Mouse (Mus musculus) embryonic facial prominence, embryonic 15.5 days (tissue): ENCODE measurements around the gene Olfr1080. TPM values are rescaled to one million over a fixed set of nuclear protein-coding genes. Genes with fewer than 3 reads are reported as not detected.
"Not testable (repeated sequence)": the region's sequence is repeated elsewhere in the genome, so short reads cannot be mapped to it uniquely, and the experiment has no call there.

Experiments
- ATAC-seq: fragments of 200-750 bp; cut with Nextera tagmentation; 2 replicates; pipeline ENCODE4 v1.8.0; 2017; ENCODE audit warnings: low read depth, moderate TSS enrichment; ENCODE audit not compliant: insufficient number of reproducible peaks, low FRiP score, low TSS enrichment
- H3K27ac ChIP-seq: fragments of 300-500 bp; sonication (generic); replicated peaks from 2 replicates; pipeline ENCODE4 v1.5.1; 2015; ENCODE audit warnings: mild to moderate bottlenecking, inconsistent platforms
- H3K27me3 ChIP-seq: fragments of 300-500 bp; sonication (generic); 2 replicates; pipeline ENCODE4 v1.6.1; 2015; ENCODE audit warnings: inconsistent platforms
- H3K36me3 ChIP-seq: fragments of 300-500 bp; sonication (generic); 2 replicates; pipeline ENCODE4 v1.6.1; 2015; ENCODE audit warnings: mild to moderate bottlenecking, inconsistent platforms
- H3K4me1 ChIP-seq: fragments of 300-500 bp; sonication (generic); 2 replicates; pipeline ENCODE4 v1.6.1; 2015; ENCODE audit warnings: inconsistent platforms
- H3K4me2 ChIP-seq: fragments of 300-500 bp; sonication (generic); replicated peaks from 2 replicates; pipeline ENCODE4 v1.6.1; 2015; ENCODE audit warnings: mild to moderate bottlenecking, inconsistent platforms
- H3K4me3 ChIP-seq: fragments of 300-500 bp; sonication (generic); replicated peaks from 2 replicates; pipeline ENCODE4 v1.5.1; 2015; ENCODE audit warnings: mild to moderate bottlenecking, inconsistent platforms
- H3K9ac ChIP-seq: fragments of 300-500 bp; sonication (generic); 2 replicates; pipeline ENCODE4 v1.6.1; 2015; ENCODE audit warnings: inconsistent platforms
- H3K9me3 ChIP-seq: fragments of 300-500 bp; sonication (generic); replicated peaks from 2 replicates; pipeline ENCODE4 v1.6.1; 2016; ENCODE audit warnings: inconsistent platforms
- WGBS: fragments of 180-500 bp; shearing (Covaris S2); methylation state at CpG from one replicate; pipeline ENCODE4 v1.1.7; 2015; 5-methylcytosine and 5-hydroxymethylcytosine counted together
- polyA plus RNA-seq: library from polyadenylated mRNA; unstranded; fragments of >200 nt; fragmentation: Nextera tagmentation; extraction: Ambion mirVana; gene quantifications from 2 replicates; pipeline ENCODE4 v1.2.1, GENCODE M21; 2015

The Olfr1080 gene
- not detected in 2 replicates for polyA plus RNA-seq

DNA sequence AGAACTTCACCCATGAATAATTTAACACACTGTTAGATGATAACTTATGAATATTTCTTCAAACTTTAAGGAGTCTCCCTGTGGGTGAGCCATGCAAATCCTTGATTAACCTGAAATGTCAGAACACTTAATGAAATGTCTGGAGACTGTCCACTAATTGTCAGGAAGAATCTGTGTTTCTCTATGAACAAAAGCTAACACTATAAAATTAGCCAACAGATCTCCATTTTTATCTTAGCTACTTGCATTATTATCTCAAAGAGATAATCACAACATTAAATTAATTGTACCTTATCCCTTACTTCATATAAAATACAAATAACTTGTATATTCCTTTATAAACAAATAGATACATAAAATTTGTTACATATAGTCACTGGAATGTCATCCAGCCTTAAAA lies at the start of gene Olfr1080:
TSS of gene Olfr1080 (minus strand) at position 101 of the 400 bp plus-strand sequence.
- H3K36me3 ChIP-seq, H3K9me3 ChIP-seq, H3K27ac ChIP-seq, H3K27me3 ChIP-seq, H3K4me1 ChIP-seq, ATAC-seq, H3K9ac ChIP-seq, H3K4me2 ChIP-seq, H3K4me3 ChIP-seq: not testable (repeated sequence)

DNA sequence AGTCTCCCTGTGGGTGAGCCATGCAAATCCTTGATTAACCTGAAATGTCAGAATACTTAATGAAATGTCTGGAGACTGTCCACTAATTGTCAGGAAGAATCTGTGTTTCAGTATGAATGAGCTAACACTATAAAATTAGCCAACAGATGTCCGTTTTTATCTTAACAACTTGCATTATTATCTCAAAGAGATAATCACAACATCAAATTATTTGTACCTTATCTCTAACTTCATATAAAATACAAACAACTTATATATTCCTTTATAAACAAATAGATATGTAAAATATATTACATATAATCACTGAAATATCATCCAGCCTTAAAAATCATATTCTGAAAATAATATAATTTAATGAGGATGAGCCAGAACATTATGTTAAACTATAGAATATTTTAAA lies 40.8 kb upstream of the Olfr1080 start, which contains the start of gene Olfr1082:
TSS of gene Olfr1082 (minus strand) at position 101 of the 400 bp plus-strand sequence.
- H3K9me3 ChIP-seq, H3K9ac ChIP-seq, ATAC-seq, H3K27me3 ChIP-seq, H3K4me1 ChIP-seq, H3K27ac ChIP-seq, H3K36me3 ChIP-seq, H3K4me2 ChIP-seq, H3K4me3 ChIP-seq: not testable (repeated sequence)
- 52% methylated on average over 1 of the region's 1 CpGs for WGBS

DNA sequence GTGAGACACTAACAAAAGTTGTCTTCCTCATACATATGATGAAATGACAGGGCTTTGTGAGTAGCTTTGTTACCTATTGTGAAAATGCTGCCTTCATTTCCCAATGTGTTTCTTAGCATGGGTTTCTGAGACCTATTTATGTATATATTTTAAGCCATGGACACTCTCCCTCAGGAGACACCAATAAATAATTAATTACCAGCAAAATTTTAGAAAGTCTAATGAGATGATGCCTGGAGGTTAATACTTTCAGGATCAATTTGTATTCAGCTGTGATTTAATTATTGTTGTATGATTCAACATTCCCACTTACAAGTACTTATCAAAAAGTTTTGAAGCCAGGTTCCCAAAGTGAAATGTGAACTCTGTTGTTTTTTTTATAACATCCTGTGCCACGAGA lies 15.7 kb downstream of the Olfr1080 start, which contains the start of gene Olfr1079:
TSS of gene Olfr1079 (minus strand) at position 101 of the 400 bp plus-strand sequence.
- H3K36me3 ChIP-seq, result no peaks in the 10 kb centered on the region
- ATAC-seq, result no peak
- no peak within 1 kb of the TSS for H3K27ac ChIP-seq
- no peak within 1 kb of the TSS for H3K9ac ChIP-seq
- 64% methylated on average over 1 of the region's 1 CpGs for WGBS
- no peak within 1 kb of the TSS for H3K4me3 ChIP-seq
- H3K9me3 ChIP-seq, result no peaks in the 10 kb centered on the region
- no peak within 1 kb of the TSS for H3K4me2 ChIP-seq
- H3K4me1 ChIP-seq, result no peaks in the 10 kb centered on the region
- H3K27me3 ChIP-seq, result no peaks in the 10 kb centered on the region

DNA sequence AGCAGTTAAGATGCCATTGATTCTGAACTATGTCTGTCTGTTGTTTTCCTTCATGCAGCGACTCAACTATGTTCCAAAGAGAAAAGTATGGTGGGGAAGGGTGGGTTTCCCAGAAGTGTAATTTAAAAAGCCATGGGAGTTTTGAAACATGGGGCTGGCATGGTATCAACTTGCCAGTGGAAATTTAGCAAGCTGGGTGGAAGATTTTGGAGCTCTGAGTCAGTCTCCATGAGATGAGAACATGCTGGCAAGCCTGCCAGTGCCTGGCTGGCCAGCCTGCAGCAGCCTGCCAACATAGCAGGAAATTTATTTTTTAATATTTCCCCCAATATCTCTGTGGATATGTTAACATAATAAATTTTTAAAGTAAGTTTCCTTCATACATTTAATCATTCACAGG lies 27.0 kb downstream of the Olfr1080 start:
- Histone ChIP-seq H3K9me3 (no peaks in the 10 kb centered on the region), H3K4me1 (no peaks in the 10 kb centered on the region), H3K36me3 (no peaks in the 10 kb centered on the region), H3K9ac (no peak overlapping the region), H3K27ac (no peak overlapping the region), H3K4me3 (no peak overlapping the region), H3K27me3 (no peaks in the 10 kb centered on the region), H3K4me2 (no peak overlapping the region)
- no peak for ATAC-seq
- WGBS, result 63% methylated on average over 1 of the region's 1 CpGs

DNA sequence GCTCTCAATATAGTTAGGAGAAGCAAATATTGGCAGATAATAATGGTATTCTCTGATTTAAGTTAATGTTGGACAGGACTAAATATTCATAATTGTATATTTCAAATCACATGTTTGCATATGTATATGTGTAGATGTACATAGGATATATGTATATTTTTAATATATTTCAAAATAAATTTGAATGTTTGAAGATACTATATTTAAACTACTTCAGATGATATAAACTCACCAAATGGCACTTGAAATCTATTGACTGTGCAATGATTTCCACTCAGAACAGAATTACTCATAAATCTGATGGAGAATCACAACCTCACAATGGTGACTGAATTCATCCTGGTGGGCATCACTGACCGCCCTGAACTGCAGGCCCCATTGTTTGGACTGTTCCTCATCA lies 49.9 kb downstream of the Olfr1080 start, which contains the start of gene Olfr1076:
TSS of gene Olfr1076 (plus strand) at position 301 of the 400 bp plus-strand sequence.
- no peaks in the 10 kb centered on the region for H3K4me1 ChIP-seq
- H3K9ac ChIP-seq, result no peak within 1 kb of the TSS
- ATAC-seq, result no peak
- no peak within 1 kb of the TSS for H3K4me2 ChIP-seq
- no peaks in the 10 kb centered on the region for H3K27me3 ChIP-seq
- H3K36me3 ChIP-seq, result no peaks in the 10 kb centered on the region
- H3K27ac ChIP-seq, result no peak within 1 kb of the TSS
- H3K9me3 ChIP-seq, result no peaks in the 10 kb centered on the region
- WGBS, result 71% methylated on average over 1 of the region's 1 CpGs
- H3K4me3 ChIP-seq, result no peak within 1 kb of the TSS

Other genes starting within 250 kb of the Olfr1080 start
- not detected in 2 replicates for gene Olfr1053, start 243.0 kb downstream of the Olfr1080 start, polyA plus RNA-seq
- 0.29 and 0.38 TPM in 2 replicates for gene Olfr1054, start 222.8 kb downstream of the Olfr1080 start, polyA plus RNA-seq
- gene Olfr1055, start 208.0 kb downstream of the Olfr1080 start, polyA plus RNA-seq, result not detected in 2 replicates
- 0.44 TPM in 1 of 2 replicates, not detected in the other for gene Olfr1056, start 195.8 kb downstream of the Olfr1080 start, polyA plus RNA-seq
- 0.05 TPM in 1 of 2 replicates, not detected in the other for gene Olfr1057, start 179.8 kb downstream of the Olfr1080 start, polyA plus RNA-seq
- gene Olfr1058, start 169.7 kb downstream of the Olfr1080 start, polyA plus RNA-seq, result 0.22 and 0.98 TPM in 2 replicates
- not detected in 2 replicates for gene Olfr1061, start 144.2 kb downstream of the Olfr1080 start, polyA plus RNA-seq
- 0.05 TPM in 1 of 2 replicates, not detected in the other for gene Olfr1062, start 131.5 kb downstream of the Olfr1080 start, polyA plus RNA-seq
- gene Olfr1065, start 107.6 kb downstream of the Olfr1080 start, polyA plus RNA-seq, result 0.09 and 0.29 TPM in 2 replicates
- not detected in 2 replicates for gene Olfr1066, start 102.0 kb downstream of the Olfr1080 start, polyA plus RNA-seq
- gene Olfr228, start 70.8 kb downstream of the Olfr1080 start, polyA plus RNA-seq, result 0.32 and 0.44 TPM in 2 replicates
- not detected in 2 replicates for gene Olfr1076, start 49.8 kb downstream of the Olfr1080 start, polyA plus RNA-seq
- gene Olfr1079, start 15.8 kb downstream of the Olfr1080 start, polyA plus RNA-seq, result 0.12 and 0.32 TPM in 2 replicates
- gene Olfr1082, start 40.7 kb upstream of the Olfr1080 start, polyA plus RNA-seq, result not detected in 2 replicates
- gene Olfr1084, start 81.5 kb upstream of the Olfr1080 start, polyA plus RNA-seq, result not detected in 2 replicates
- gene Olfr1085, start 103.8 kb upstream of the Olfr1080 start, polyA plus RNA-seq, result not detected in 2 replicates
- not detected in 2 replicates for gene Olfr1086, start 121.9 kb upstream of the Olfr1080 start, polyA plus RNA-seq
- 0.35 TPM in 1 of 2 replicates, not detected in the other for gene Olfr1087, start 140.2 kb upstream of the Olfr1080 start, polyA plus RNA-seq
- gene Olfr1089, start 175.5 kb upstream of the Olfr1080 start, polyA plus RNA-seq, result not detected in 2 replicates
- gene Olfr1090, start 200.8 kb upstream of the Olfr1080 start, polyA plus RNA-seq, result not detected in 2 replicates
- not detected in 2 replicates for gene Olfr1093, start 224.2 kb upstream of the Olfr1080 start, polyA plus RNA-seq